8 mouse cellular contexts compared by ENCODE assay signal in genomic region chr17:31564858-31565140, GRCm38 (mm10). TPM values are rescaled to one million over a fixed set of nuclear protein-coding genes. Genes with fewer than 3 reads are reported as not detected.
A peak's percentile ranks its signal among the peaks of the same experiment; 100 is the strongest.
DNase-seq lines count a peak whose midpoint lies in the region; ATAC-seq and TF ChIP-seq lines count a peak whose summit lies in the region.

No protein-coding gene starts in this region.

- peak overlapping the region; percentile 68 for H3K4me2 ChIP-seq in kidney, embryonic 15.5 days
- H3K4me2 ChIP-seq in hindbrain, embryonic 13.5 days: peak overlapping the region; percentile 83
- H3K4me2 ChIP-seq in midbrain, embryonic 14.5 days (ENCODE audit: low read length): peak overlapping the region; percentile 85

- no peaks in the 10 kb centered on the region for H3K27me3 ChIP-seq in kidney, embryonic 15.5 days
- no peaks in the 10 kb centered on the region for H3K27me3 ChIP-seq in hindbrain, embryonic 13.5 days
- H3K27me3 ChIP-seq in midbrain, embryonic 14.5 days (ENCODE audit: control insufficient read depth, insufficient read depth, low read length): no peaks in the 10 kb centered on the region

- no peaks in the 10 kb centered on the region for H3K36me3 ChIP-seq in kidney, embryonic 15.5 days
- H3K36me3 ChIP-seq in hindbrain, embryonic 13.5 days: no peaks in the 10 kb centered on the region
- peaks cover 2% of the 10 kb centered on the region; the same call in 1 of the 2 replicates for H3K36me3 ChIP-seq in midbrain, embryonic 14.5 days (ENCODE audit: control insufficient read depth, insufficient read depth, low read length)

- DNase-seq in kidney, adult 18-20 months: no peak
- DNase-seq in brain, embryonic 14.5 days (ENCODE audit: low read depth): no peak
- no peak for DNase-seq in midbrain, embryonic 14.5 days
- DNase-seq in embryo, embryonic 10.5 days (ENCODE audit: low spot score): no peak
- no peak for DNase-seq in right cerebral cortex, adult 2 months (ENCODE audit: low spot score in 2 of 2)
- DNase-seq in gastrocnemius, postnatal 10 days: no peak

- ATAC-seq in kidney, embryonic 15.5 days (replicated peaks; ENCODE audit: low FRiP score): no peak
- no peak for ATAC-seq in hindbrain, embryonic 13.5 days (ENCODE audit: low FRiP score)
- no peak for ATAC-seq in midbrain, embryonic 14.5 days (ENCODE audit: low FRiP score, low TSS enrichment)

- no peaks in the 10 kb centered on the region for H3K9me3 ChIP-seq in kidney, embryonic 15.5 days (replicated peaks)
- no peaks in the 10 kb centered on the region for H3K9me3 ChIP-seq in hindbrain, embryonic 13.5 days
- H3K9me3 ChIP-seq in midbrain, embryonic 14.5 days (ENCODE audit: control insufficient read depth, low read length): no peaks in the 10 kb centered on the region

- peak overlapping the region; percentile 96 for H3K27ac ChIP-seq in kidney, embryonic 15.5 days
- H3K27ac ChIP-seq in hindbrain, embryonic 13.5 days: peak overlapping the region; percentile 99
- peak overlapping the region; percentile 97 for H3K27ac ChIP-seq in midbrain, embryonic 14.5 days (replicated peaks; ENCODE audit: low read depth, low read length)

- peaks cover 41% of the 10 kb centered on the region for H3K4me1 ChIP-seq in kidney, embryonic 15.5 days
- peaks cover 47% of the 10 kb centered on the region for H3K4me1 ChIP-seq in hindbrain, embryonic 13.5 days (replicated peaks)
- peaks cover 42% of the 10 kb centered on the region for H3K4me1 ChIP-seq in midbrain, embryonic 14.5 days (ENCODE audit: control insufficient read depth, insufficient read depth, low read length)

- no peak for TF ChIP-seq CTCF in brain, embryonic 14.5 days (IDR thresholded peaks at IDR 0.05; ENCODE audit: borderline replicate concordance, extremely low read depth, insufficient read depth, insufficient read length)

- peak; percentile 64 for TF ChIP-seq POLR2A in brain, embryonic 14.5 days (IDR thresholded peaks at IDR 0.05; ENCODE audit: borderline replicate concordance, extremely low read depth, insufficient read depth, insufficient read length, poor library complexity, severe bottlenecking)

- peak overlapping the region; percentile 69 for H3K4me3 ChIP-seq in kidney, embryonic 15.5 days (replicated peaks)
- H3K4me3 ChIP-seq in hindbrain, embryonic 13.5 days: peak overlapping the region; percentile 84
- H3K4me3 ChIP-seq in midbrain, embryonic 14.5 days (replicated peaks; ENCODE audit: low read depth, low read length): peak overlapping the region; percentile 81

- peak overlapping the region; percentile 89 for H3K9ac ChIP-seq in kidney, embryonic 15.5 days
- peak overlapping the region; percentile 96 for H3K9ac ChIP-seq in hindbrain, embryonic 13.5 days
- H3K9ac ChIP-seq in midbrain, embryonic 14.5 days (replicated peaks; ENCODE audit: low read length): peak overlapping the region; percentile 88

- 0% methylated on average over 19 of the region's 44 CpGs for WGBS in kidney, embryonic 15.5 days
- 0% methylated on average over 23 of the region's 44 CpGs for WGBS in hindbrain, embryonic 13.5 days
- WGBS in midbrain, embryonic 14.5 days: 3% methylated on average over 29 of the region's 44 CpGs

RNA-seq across cellular contexts. Expression of gene Pknox1, which starts 0.3 kb away (rescaled TPM):
- polyA plus RNA-seq in kidney, embryonic 15.5 days (2015; fragmentation: Nextera tagmentation; extraction: Ambion mirVana): 36.7 and 40.5 TPM in 2 replicates
- polyA plus RNA-seq in brain, embryonic 14.5 days (2012; rRNA removed): 32.2 and 36.8 TPM in 2 replicates
- 42.5 and 48.2 TPM in 2 replicates for polyA plus RNA-seq in hindbrain, embryonic 13.5 days (2015; fragmentation: Nextera tagmentation; extraction: Ambion mirVana)
- polyA plus RNA-seq in midbrain, embryonic 14.5 days (2014; fragmentation: Nextera tagmentation; extraction: Ambion mirVana): 21.1 and 26.0 TPM in 2 replicates
- total RNA-seq in gastrocnemius, postnatal 10 days (2021): 10 to 100 TPM; 11.1 to 16.8 TPM

RNA-seq across cellular contexts. Expression of gene Ndufv3, which starts 44.9 kb away (rescaled TPM):
- 261 TPM in 2 replicates for polyA plus RNA-seq in kidney, embryonic 15.5 days (2015; fragmentation: Nextera tagmentation; extraction: Ambion mirVana)
- 150 and 186 TPM in 2 replicates for polyA plus RNA-seq in brain, embryonic 14.5 days (2012; rRNA removed)
- polyA plus RNA-seq in hindbrain, embryonic 13.5 days (2015; fragmentation: Nextera tagmentation; extraction: Ambion mirVana): 399 and 414 TPM in 2 replicates
- polyA plus RNA-seq in midbrain, embryonic 14.5 days (2014; fragmentation: Nextera tagmentation; extraction: Ambion mirVana): 419 and 525 TPM in 2 replicates
- total RNA-seq in gastrocnemius, postnatal 10 days (2021): 100 to 1,000 TPM; 426 to 454 TPM

RNA-seq across cellular contexts. Expression of gene Wdr4, which starts 45.0 kb away (rescaled TPM):
- 46.5 and 49.6 TPM in 2 replicates for polyA plus RNA-seq in kidney, embryonic 15.5 days (2015; fragmentation: Nextera tagmentation; extraction: Ambion mirVana)
- 40.9 and 50.4 TPM in 2 replicates for polyA plus RNA-seq in brain, embryonic 14.5 days (2012; rRNA removed)
- 33.2 and 38.5 TPM in 2 replicates for polyA plus RNA-seq in hindbrain, embryonic 13.5 days (2015; fragmentation: Nextera tagmentation; extraction: Ambion mirVana)
- polyA plus RNA-seq in midbrain, embryonic 14.5 days (2014; fragmentation: Nextera tagmentation; extraction: Ambion mirVana): 32.2 and 40.3 TPM in 2 replicates
- 10 to 100 TPM in 1 of 2 experiments, 1 to 10 TPM in 1; 8.9 to 11.0 TPM for total RNA-seq in gastrocnemius, postnatal 10 days (2021)
